Mouse (Mus musculus) G1E (cell line): Measurements from ENCODE around the gene Tns2. TPM values are rescaled to one million over a fixed set of nuclear protein-coding genes. Genes with fewer than 3 reads are reported as not detected.
"Not testable (repeated sequence)": the region's sequence is repeated elsewhere in the genome, so short reads cannot be mapped to it uniquely, and the experiment has no call there.

Experiments used
- ATAC-seq: 2 replicates; pipeline ENCODE4 v1.8.0; 2016; ENCODE audit warnings: mild to moderate bottlenecking; ENCODE audit not compliant: insufficient number of reproducible peaks, poor library complexity, low FRiP score, severe bottlenecking; ENCODE audit errors: extremely low read depth
- DNase-seq: peaks from one replicate; pipeline ENCODE4 v3.0.0; 2012; ENCODE audit warnings: low spot score
- H3K27me3 ChIP-seq: 2 replicates; pipeline ENCODE4 v1.6.1; 2012; ENCODE audit warnings: mild to moderate bottlenecking, low read length, inconsistent platforms; ENCODE audit not compliant: insufficient read depth
- H3K36me3 ChIP-seq: replicated peaks from 2 replicates; pipeline ENCODE3; 2012; ENCODE audit warnings: mild to moderate bottlenecking, inconsistent platforms
- H3K4me1 ChIP-seq: 2 replicates; pipeline ENCODE4 v1.6.1; 2012; ENCODE audit warnings: low read depth, low read length, inconsistent platforms, mixed read lengths; ENCODE audit not compliant: insufficient read depth
- H3K4me3 ChIP-seq: 2 replicates; pipeline ENCODE4 v1.5.1; 2012; ENCODE audit warnings: low read depth, mild to moderate bottlenecking, inconsistent platforms, low read length, moderate library complexity, mixed read lengths
- H3K9me3 ChIP-seq: replicated peaks from 2 replicates; pipeline ENCODE4 v1.6.1; 2012; ENCODE audit warnings: inconsistent platforms
- CTCF ChIP-seq: IDR thresholded peaks from 2 replicates; pipeline ENCODE4 v1.5.1; 2012; ENCODE audit warnings: low read depth, low read length, inconsistent platforms, mixed read lengths
- GATA1 ChIP-seq: IDR thresholded peaks from 2 replicates; pipeline ENCODE4 v1.6.1; 2012; ENCODE audit warnings: borderline replicate concordance, low read length, inconsistent platforms, mixed read lengths
- GATA2 ChIP-seq: IDR thresholded peaks from 2 replicates; pipeline ENCODE4 v1.6.1; 2012; ENCODE audit warnings: low read depth, low read length, inconsistent platforms, borderline replicate concordance
- POLR2AphosphoS5 ChIP-seq: IDR thresholded peaks from 2 replicates; pipeline ENCODE4 v1.6.1; 2012; ENCODE audit warnings: low read depth, low read length, inconsistent platforms; ENCODE audit not compliant: insufficient replicate concordance
- TAL1 ChIP-seq: conservative IDR thresholded peaks from 2 replicates; pipeline ENCODE4 v1.6.1; 2012; ENCODE audit warnings: low read depth, low read length, inconsistent platforms, mixed read lengths
- polyA plus RNA-seq: library from polyadenylated mRNA; stranded (reverse); fragments of >175 nt; gene quantifications from 2 replicates; pipeline ENCODE4 v1.2.3, GENCODE M21; 2012
- total RNA-seq, 2 experiments: library from RNA; stranded (forward) in 1 of 2; stranded (reverse) in 1 of 2; fragments of 200-1000 nt in 1 of 2; fragments of >200 nt in 1 of 2; fragmentation: Nextera tagmentation in 1 of 2; gene quantifications; 2 replicates each; pipeline ENCODE4 v1.2.3; 2014 to 2017

Tns2 gene
- total and polyA plus RNA-seq, 3 experiments: 0.55 to 2.3 TPM; not detected in 1

DNA sequence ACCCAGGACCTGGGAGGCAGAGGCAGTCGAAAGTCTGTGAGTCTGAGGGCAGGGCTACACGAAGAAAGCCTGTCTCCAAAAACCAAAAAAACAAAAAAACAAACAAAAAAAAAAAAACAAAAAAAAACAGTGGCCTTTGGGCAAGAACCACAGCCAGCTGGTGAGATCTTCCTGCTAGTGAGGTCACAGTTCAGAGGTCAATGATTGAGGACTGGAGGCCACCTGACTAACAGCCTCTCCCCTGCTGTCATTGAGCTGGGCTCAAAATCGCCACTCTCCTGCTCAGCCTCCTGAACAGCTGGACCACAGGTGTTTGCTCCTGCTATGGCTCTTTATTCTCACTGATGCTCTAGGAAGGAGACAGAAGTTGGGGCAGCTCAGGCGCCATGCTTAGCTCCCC lies 52.4 kb downstream of the Tns2 start:
- H3K9me3 ChIP-seq: no peaks in the 10 kb centered on the region
- TF ChIP-seq GATA1 (no peak), GATA2 (no peak), POLR2AphosphoS5 (no peak), CTCF (no peak), TAL1 (no peak)
- peaks cover 43% of the 10 kb centered on the region for H3K36me3 ChIP-seq
- ATAC-seq: no peak
- peaks cover 41% of the 10 kb centered on the region for H3K4me1 ChIP-seq
- H3K4me3 ChIP-seq: no peak overlapping the region
- peaks cover 7% of the 10 kb centered on the region; the same call in 1 of the 2 replicates for H3K27me3 ChIP-seq
- no peak for DNase-seq

DNA sequence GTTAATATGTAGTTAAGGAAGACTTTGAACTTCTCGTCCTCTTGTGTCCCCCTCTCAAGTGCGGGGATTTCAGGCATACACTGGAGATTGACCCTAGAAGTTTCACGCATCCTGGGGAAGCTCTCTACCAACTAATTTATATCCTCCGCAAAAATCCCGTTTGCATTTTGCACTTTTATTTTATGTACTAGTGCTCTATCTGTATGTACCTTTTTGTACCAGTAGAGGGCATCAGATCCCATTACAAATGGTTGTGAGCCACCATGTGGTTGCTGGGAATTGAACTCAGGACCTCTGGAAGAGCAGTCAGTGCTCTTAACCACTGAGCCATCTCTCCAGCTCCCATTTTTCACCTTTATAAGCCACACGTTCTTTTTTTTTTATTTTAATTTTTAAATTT lies 54.8 kb downstream of the Tns2 start:
- H3K9me3 ChIP-seq, DNase-seq, H3K27me3 ChIP-seq, H3K4me3 ChIP-seq, ATAC-seq: not testable (repeated sequence)
- Histone ChIP-seq H3K4me1 (peaks cover 22% of the 10 kb centered on the region), H3K36me3 (peaks cover 56% of the 10 kb centered on the region)

GRCm38 (mm10) chr15:102156836-102157235 lies 56.6 kb downstream of the Tns2 start:
- Histone ChIP-seq H3K27me3 (peaks cover 8% of the 10 kb centered on the region; the same call in 1 of the 2 replicates), H3K36me3 (peaks cover 73% of the 10 kb centered on the region), H3K4me1 (peaks cover 7% of the 10 kb centered on the region), H3K9me3 (no peaks in the 10 kb centered on the region), H3K4me3 (no peak overlapping the region)
- DNase-seq (no peak), ATAC-seq (no peak)
- TF ChIP-seq TAL1 (no peak), GATA1 (no peak), CTCF (no peak), POLR2AphosphoS5 (no peak), GATA2 (no peak)

DNA sequence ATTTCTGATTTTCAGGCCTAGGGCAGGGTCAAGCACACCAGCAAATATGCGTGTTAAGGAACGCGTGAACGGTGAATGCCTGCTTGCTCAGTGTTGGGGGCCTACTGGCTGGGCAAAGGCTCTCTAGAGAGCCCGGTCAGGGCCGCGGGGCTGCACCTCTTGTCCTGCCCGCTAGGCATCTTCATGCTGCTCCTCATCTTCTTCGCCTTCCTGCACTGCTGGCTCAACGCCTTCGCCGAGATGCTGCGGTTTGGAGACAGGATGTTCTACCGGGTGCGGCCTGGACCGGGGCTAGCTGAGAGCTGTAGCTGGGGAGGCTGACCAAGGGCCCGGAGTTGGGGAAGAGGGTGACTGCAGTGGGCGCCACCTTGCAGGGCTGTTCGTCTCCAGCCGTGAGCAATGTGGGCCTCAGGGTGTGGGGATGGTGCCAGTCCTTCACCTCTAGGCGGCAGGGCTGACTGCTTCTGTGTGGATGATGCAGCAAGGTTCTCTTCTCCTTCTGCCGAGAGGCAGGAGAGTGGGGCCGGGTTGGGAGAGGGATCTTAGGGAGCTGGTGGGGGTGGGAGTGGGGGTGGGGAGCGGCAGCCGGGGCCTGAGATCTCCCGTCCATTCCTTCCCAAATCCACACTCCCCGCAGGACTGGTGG lies 60.3 kb downstream of the Tns2 start:
- H3K36me3 ChIP-seq: peaks cover 61% of the 10 kb centered on the region
- TF ChIP-seq GATA1 (no peak), TAL1 (no peak), POLR2AphosphoS5 (no peak), GATA2 (no peak)
- DNase-seq: no peak

GRCm38 (mm10) chr15:102163900-102164693 lies 63.9 kb downstream of the Tns2 start:
- ATAC-seq (no peak), DNase-seq (no peak)
- Histone ChIP-seq H3K36me3 (peaks cover 29% of the 10 kb centered on the region), H3K27me3 (peaks cover 20% of the 10 kb centered on the region), H3K4me3 (no peak overlapping the region), H3K4me1 (peaks cover 6% of the 10 kb centered on the region), H3K9me3 (no peaks in the 10 kb centered on the region)
- no peak for TF ChIP-seq GATA1
- no peak for TF ChIP-seq TAL1
- TF ChIP-seq CTCF: no peak
- TF ChIP-seq POLR2AphosphoS5: no peak
- TF ChIP-seq GATA2: no peak

More for the DNA sequence above, 60.3 kb downstream of the Tns2 start:
- peaks cover 8% of the 10 kb centered on the region; the same call in 1 of the 2 replicates for H3K27me3 ChIP-seq
- no peak overlapping the region for H3K4me3 ChIP-seq
- ATAC-seq: no peak
- no peaks in the 10 kb centered on the region for H3K9me3 ChIP-seq
- H3K4me1 ChIP-seq: peaks cover 8% of the 10 kb centered on the region

- no peak for DNase-seq
- ATAC-seq: no peak
These were observed 65.4 kb downstream of the Tns2 start for GRCm38 (mm10) chr15:102165468-102166100.

More at GRCm38 (mm10) chr15:102165468-102166100, 65.4 kb downstream of the Tns2 start:
- Histone ChIP-seq H3K36me3 (peaks cover 23% of the 10 kb centered on the region), H3K27me3 (peaks cover 22% of the 10 kb centered on the region), H3K4me3 (no peak overlapping the region), H3K9me3 (no peaks in the 10 kb centered on the region), H3K4me1 (peaks cover 7% of the 10 kb centered on the region)
- TF ChIP-seq TAL1: no peak
- TF ChIP-seq POLR2AphosphoS5: no peak
- TF ChIP-seq GATA1: no peak
- no peak for TF ChIP-seq GATA2
- TF ChIP-seq CTCF: no peak

Other genes starting within 250 kb of the Tns2 start
Only the 20 nearest of the 21 such genes appear.
- not detected in 2 replicates for gene Krt77, start 230.7 kb upstream of the Tns2 start, total RNA-seq (2014; fragmentation: Nextera tagmentation)
- 0.05 TPM in 1 of 2 replicates, not detected in the other for gene Krt77, start 230.7 kb upstream of the Tns2 start, total RNA-seq (2017)
- gene Krt77, start 230.7 kb upstream of the Tns2 start, polyA plus RNA-seq: not detected in 2 replicates
- gene Krt76, start 207.5 kb upstream of the Tns2 start, total RNA-seq (2014; fragmentation: Nextera tagmentation): not detected in 2 replicates
- gene Krt76, start 207.5 kb upstream of the Tns2 start, total RNA-seq (2017): 0.05 TPM in 1 of 2 replicates, not detected in the other
- gene Krt76, start 207.5 kb upstream of the Tns2 start, polyA plus RNA-seq: not detected in 2 replicates
- not detected in 2 replicates for gene Krt4, start 175.7 kb upstream of the Tns2 start, total RNA-seq (2014; fragmentation: Nextera tagmentation)
- gene Krt4, start 175.7 kb upstream of the Tns2 start, total RNA-seq (2017): 0.06 and 0.11 TPM in 2 replicates
- gene Krt4, start 175.7 kb upstream of the Tns2 start, polyA plus RNA-seq: not detected in 2 replicates
- not detected in 2 replicates for gene Krt79, start 160.1 kb upstream of the Tns2 start, total RNA-seq (2014; fragmentation: Nextera tagmentation)
- gene Krt79, start 160.1 kb upstream of the Tns2 start, total RNA-seq (2017): 0.12 TPM in 1 of 2 replicates, not detected in the other
- not detected in 2 replicates for gene Krt79, start 160.1 kb upstream of the Tns2 start, polyA plus RNA-seq
- gene Krt78, start 146.1 kb upstream of the Tns2 start, total RNA-seq (2014; fragmentation: Nextera tagmentation): not detected in 2 replicates
- 0.05 TPM in 1 of 2 replicates, not detected in the other for gene Krt78, start 146.1 kb upstream of the Tns2 start, total RNA-seq (2017)
- gene Krt78, start 146.1 kb upstream of the Tns2 start, polyA plus RNA-seq: not detected in 2 replicates
- not detected in 2 replicates for gene Krt8, start 95.9 kb upstream of the Tns2 start, total RNA-seq (2014; fragmentation: Nextera tagmentation)
- not detected in 2 replicates for gene Krt8, start 95.9 kb upstream of the Tns2 start, total RNA-seq (2017)
- gene Krt8, start 95.9 kb upstream of the Tns2 start, polyA plus RNA-seq: not detected in 2 replicates
- gene Krt18, start 72.2 kb upstream of the Tns2 start, total RNA-seq (2014; fragmentation: Nextera tagmentation): not detected in 2 replicates
- gene Krt18, start 72.2 kb upstream of the Tns2 start, total RNA-seq (2017): not detected in 2 replicates
- gene Krt18, start 72.2 kb upstream of the Tns2 start, polyA plus RNA-seq: 0.04 TPM in 1 of 2 replicates, not detected in the other
- 196 and 223 TPM in 2 replicates for gene Eif4b, start 26.6 kb upstream of the Tns2 start, total RNA-seq (2014; fragmentation: Nextera tagmentation)
- gene Eif4b, start 26.6 kb upstream of the Tns2 start, total RNA-seq (2017): 409 and 435 TPM in 2 replicates
- gene Eif4b, start 26.6 kb upstream of the Tns2 start, polyA plus RNA-seq: 353 and 439 TPM in 2 replicates
- gene Spryd3, start 35.8 kb downstream of the Tns2 start, total RNA-seq (2014; fragmentation: Nextera tagmentation): 5.3 and 7.1 TPM in 2 replicates
- 12.1 and 12.3 TPM in 2 replicates for gene Spryd3, start 35.8 kb downstream of the Tns2 start, total RNA-seq (2017)
- gene Spryd3, start 35.8 kb downstream of the Tns2 start, polyA plus RNA-seq: 12.7 and 14.9 TPM in 2 replicates
- gene Igfbp6, start 43.9 kb downstream of the Tns2 start, total RNA-seq (2014; fragmentation: Nextera tagmentation): 0.68 TPM in 1 of 2 replicates, not detected in the other
- gene Igfbp6, start 43.9 kb downstream of the Tns2 start, total RNA-seq (2017): 1.3 and 1.9 TPM in 2 replicates
- 0.21 and 0.30 TPM in 2 replicates for gene Igfbp6, start 43.9 kb downstream of the Tns2 start, polyA plus RNA-seq
- gene Soat2, start 50.1 kb downstream of the Tns2 start, total RNA-seq (2014; fragmentation: Nextera tagmentation): 7.4 and 8.1 TPM in 2 replicates
- 3.1 and 3.3 TPM in 2 replicates for gene Soat2, start 50.1 kb downstream of the Tns2 start, total RNA-seq (2017)
- gene Soat2, start 50.1 kb downstream of the Tns2 start, polyA plus RNA-seq: 0.64 and 1.1 TPM in 2 replicates
- 42.5 and 64.5 TPM in 2 replicates for gene Zfp740, start 102.8 kb downstream of the Tns2 start, total RNA-seq (2014; fragmentation: Nextera tagmentation)
- gene Zfp740, start 102.8 kb downstream of the Tns2 start, total RNA-seq (2017): 34.8 and 35.3 TPM in 2 replicates
- gene Zfp740, start 102.8 kb downstream of the Tns2 start, polyA plus RNA-seq: 12.9 and 18.2 TPM in 2 replicates
- gene Csad, start 104.3 kb downstream of the Tns2 start, total RNA-seq (2014; fragmentation: Nextera tagmentation): 2.1 and 11.9 TPM in 2 replicates
- gene Csad, start 104.3 kb downstream of the Tns2 start, total RNA-seq (2017): 4.2 and 4.9 TPM in 2 replicates
- 3.1 and 4.2 TPM in 2 replicates for gene Csad, start 104.3 kb downstream of the Tns2 start, polyA plus RNA-seq
- 23.7 and 26.6 TPM in 2 replicates for gene Itgb7, start 131.5 kb downstream of the Tns2 start, total RNA-seq (2014; fragmentation: Nextera tagmentation)
- 80.9 and 83.5 TPM in 2 replicates for gene Itgb7, start 131.5 kb downstream of the Tns2 start, total RNA-seq (2017)
- gene Itgb7, start 131.5 kb downstream of the Tns2 start, polyA plus RNA-seq: 22.1 and 27.2 TPM in 2 replicates
- 2.6 and 3.4 TPM in 2 replicates for gene Rarg, start 157.1 kb downstream of the Tns2 start, total RNA-seq (2014; fragmentation: Nextera tagmentation)
- gene Rarg, start 157.1 kb downstream of the Tns2 start, total RNA-seq (2017): 1.0 and 1.9 TPM in 2 replicates
- 1.8 and 2.2 TPM in 2 replicates for gene Rarg, start 157.1 kb downstream of the Tns2 start, polyA plus RNA-seq
- not detected in 2 replicates for gene Gm9918, start 170.2 kb downstream of the Tns2 start, total RNA-seq (2014; fragmentation: Nextera tagmentation)
- 0.12 and 0.44 TPM in 2 replicates for gene Gm9918, start 170.2 kb downstream of the Tns2 start, total RNA-seq (2017)
- not detected in 2 replicates for gene Gm9918, start 170.2 kb downstream of the Tns2 start, polyA plus RNA-seq
- 24.5 and 25.8 TPM in 2 replicates for gene Mfsd5, start 179.0 kb downstream of the Tns2 start, total RNA-seq (2014; fragmentation: Nextera tagmentation)
- gene Mfsd5, start 179.0 kb downstream of the Tns2 start, total RNA-seq (2017): 31.1 and 37.2 TPM in 2 replicates
- 66.2 and 75.3 TPM in 2 replicates for gene Mfsd5, start 179.0 kb downstream of the Tns2 start, polyA plus RNA-seq
- 91.0 and 145 TPM in 2 replicates for gene Espl1, start 195.9 kb downstream of the Tns2 start, total RNA-seq (2014; fragmentation: Nextera tagmentation)
- gene Espl1, start 195.9 kb downstream of the Tns2 start, total RNA-seq (2017): 15.8 and 23.8 TPM in 2 replicates
- gene Espl1, start 195.9 kb downstream of the Tns2 start, polyA plus RNA-seq: 33.1 and 35.5 TPM in 2 replicates
- gene Pfdn5, start 225.7 kb downstream of the Tns2 start, total RNA-seq (2014; fragmentation: Nextera tagmentation): 113 and 119 TPM in 2 replicates
- 271 and 276 TPM in 2 replicates for gene Pfdn5, start 225.7 kb downstream of the Tns2 start, total RNA-seq (2017)
- gene Pfdn5, start 225.7 kb downstream of the Tns2 start, polyA plus RNA-seq: 13.6 and 23.0 TPM in 2 replicates
- 37.5 and 45.9 TPM in 2 replicates for gene Myg1, start 231.3 kb downstream of the Tns2 start, total RNA-seq (2014; fragmentation: Nextera tagmentation)
- gene Myg1, start 231.3 kb downstream of the Tns2 start, total RNA-seq (2017): 30.1 and 35.2 TPM in 2 replicates
- gene Myg1, start 231.3 kb downstream of the Tns2 start, polyA plus RNA-seq: 72.6 and 87.5 TPM in 2 replicates